Mouse (Mus musculus): Measurements from ENCODE around the gene Unk.

GRCm38 (mm10) chr11:116084166-116084565 is 54.0 kb downstream of the Unk start:
- no peak for TF ChIP-seq POLR2A (IDR thresholded peaks at IDR 0.05; ENCODE audit: control insufficient read depth, extremely low read depth, insufficient read depth, low read length, poor library complexity)
- TF ChIP-seq CTCF (IDR thresholded peaks at IDR 0.05; ENCODE audit: borderline replicate concordance, control insufficient read depth, extremely low read depth, insufficient read depth, low read length, poor library complexity): no peak

All from thymus, adult 2 months (tissue).